Mouse (Mus musculus) embryonic facial prominence, embryonic 12.5 days (tissue): ENCODE results near the gene Olfr543. TPM values are rescaled to one million over a fixed set of nuclear protein-coding genes. Genes with fewer than 3 reads are reported as not detected.
A peak's percentile ranks its signal among the peaks of the same experiment; 100 is the strongest.
"Not testable (repeated sequence)": the region's sequence is repeated elsewhere in the genome, so short reads cannot be mapped to it uniquely, and the experiment has no call there.

Experiments
- ATAC-seq: fragments of 200-750 bp; cut with Nextera tagmentation; 2 replicates; pipeline ENCODE4 v1.8.0; 2017; ENCODE audit not compliant: insufficient number of reproducible peaks, insufficient read depth, low FRiP score, low TSS enrichment
- H3K27ac ChIP-seq: fragments of 300-500 bp; sonication (generic); 2 replicates; pipeline ENCODE4 v1.5.1; 2016; ENCODE audit warnings: mild to moderate bottlenecking
- H3K27me3 ChIP-seq: fragments of 300-500 bp; sonication (generic); 2 replicates; pipeline ENCODE4 v1.6.1; 2016; ENCODE audit warnings: mild to moderate bottlenecking, moderate library complexity
- H3K36me3 ChIP-seq: fragments of 300-500 bp; sonication (generic); 2 replicates; pipeline ENCODE4 v1.6.1; 2016; ENCODE audit warnings: mild to moderate bottlenecking
- H3K4me1 ChIP-seq: fragments of 300-500 bp; sonication (generic); 2 replicates; pipeline ENCODE4 v1.6.1; 2016
- H3K4me2 ChIP-seq: fragments of 300-500 bp; sonication (generic); replicated peaks from 2 replicates; pipeline ENCODE4 v1.6.1; 2016; ENCODE audit warnings: mild to moderate bottlenecking, moderate library complexity
- H3K4me3 ChIP-seq: fragments of 300-500 bp; sonication (generic); 2 replicates; pipeline ENCODE4 v1.5.1; 2016; ENCODE audit warnings: mild to moderate bottlenecking
- H3K9ac ChIP-seq: fragments of 300-500 bp; sonication (generic); 2 replicates; pipeline ENCODE4 v1.6.1; 2016; ENCODE audit warnings: mild to moderate bottlenecking, moderate library complexity
- H3K9me3 ChIP-seq: fragments of 300-500 bp; sonication (generic); 2 replicates; pipeline ENCODE4 v1.6.1; 2016; ENCODE audit warnings: mild to moderate bottlenecking, moderate library complexity
- WGBS: fragments of 180-500 bp; shearing (Covaris S2); methylation state at CpG from one replicate; pipeline ENCODE4 v1.1.7; 2016; 5-methylcytosine and 5-hydroxymethylcytosine counted together
- polyA plus RNA-seq: library from polyadenylated mRNA; unstranded; fragments of >200 nt; fragmentation: Nextera tagmentation; extraction: Ambion mirVana; gene quantifications from 2 replicates; pipeline ENCODE4 v1.2.1, GENCODE M21; 2016

Gene Olfr543
- polyA plus RNA-seq, 1 experiment from 2014 or later, result 0.33 TPM

DNA sequence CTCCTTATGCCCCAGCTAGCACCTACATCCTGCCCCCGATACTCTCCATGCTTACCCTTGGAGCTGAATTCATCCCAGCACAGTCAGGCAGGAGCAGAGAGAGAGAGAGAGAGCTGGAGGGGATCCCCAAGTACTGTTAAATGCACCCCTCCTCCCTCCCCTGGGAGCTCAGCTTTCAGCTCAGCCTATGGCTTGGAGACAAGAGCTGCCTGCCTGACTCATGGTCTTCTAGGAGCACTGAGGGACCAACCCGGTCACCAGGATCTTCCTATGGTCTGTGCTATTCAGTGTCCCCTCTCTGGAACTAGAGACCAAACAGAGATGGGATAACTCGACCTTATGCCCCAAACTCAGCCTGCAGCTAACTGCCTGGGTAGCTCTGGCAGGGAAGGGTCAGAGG is 18.0 kb upstream of the Olfr543 start, which contains the start of gene Olfr545:
Gene Olfr545 (minus strand): TSS at position 101 of the 400 bp plus-strand sequence.
- H3K9me3 ChIP-seq, result no peaks in the 10 kb centered on the region
- 71% methylated on average over 3 of the region's 3 CpGs for WGBS
- H3K4me3 ChIP-seq, result no peak within 1 kb of the TSS
- no peaks in the 10 kb centered on the region for H3K27me3 ChIP-seq
- no peak within 1 kb of the TSS for H3K27ac ChIP-seq
- ATAC-seq, result 0 out of 2 replicates have a peak, but pooled peaks have one; percentile 7
- no peak within 1 kb of the TSS for H3K9ac ChIP-seq
- H3K4me2 ChIP-seq, result no peak within 1 kb of the TSS
- H3K4me1 ChIP-seq, result no peaks in the 10 kb centered on the region
- H3K36me3 ChIP-seq, result no peaks in the 10 kb centered on the region

DNA sequence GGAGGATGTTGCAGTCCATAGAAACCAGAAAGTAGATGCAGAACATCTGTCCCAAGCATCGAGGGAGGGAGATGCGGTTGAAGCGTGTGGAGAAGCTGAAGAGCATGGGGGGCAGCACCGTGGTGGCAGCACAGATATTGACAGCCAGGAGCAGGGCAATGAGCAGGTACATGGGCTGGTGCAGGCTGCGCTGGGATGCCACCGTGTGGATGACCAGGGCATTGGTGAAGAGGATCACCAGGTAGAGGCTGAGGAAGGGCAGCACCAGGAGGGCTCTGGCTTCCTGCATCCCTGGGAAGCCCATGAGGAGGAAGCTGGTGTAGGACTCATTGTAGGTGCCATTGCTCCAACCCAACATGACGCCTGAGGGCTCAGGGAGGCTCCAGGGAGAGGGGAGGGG is 12.9 kb upstream of the Olfr543 start:
- H3K4me1 ChIP-seq, H3K27me3 ChIP-seq, ATAC-seq, H3K4me3 ChIP-seq, H3K4me2 ChIP-seq, H3K36me3 ChIP-seq, H3K27ac ChIP-seq, H3K9me3 ChIP-seq, H3K9ac ChIP-seq: not testable (repeated sequence)
- 44% methylated on average over 7 of the region's 7 CpGs for WGBS

DNA sequence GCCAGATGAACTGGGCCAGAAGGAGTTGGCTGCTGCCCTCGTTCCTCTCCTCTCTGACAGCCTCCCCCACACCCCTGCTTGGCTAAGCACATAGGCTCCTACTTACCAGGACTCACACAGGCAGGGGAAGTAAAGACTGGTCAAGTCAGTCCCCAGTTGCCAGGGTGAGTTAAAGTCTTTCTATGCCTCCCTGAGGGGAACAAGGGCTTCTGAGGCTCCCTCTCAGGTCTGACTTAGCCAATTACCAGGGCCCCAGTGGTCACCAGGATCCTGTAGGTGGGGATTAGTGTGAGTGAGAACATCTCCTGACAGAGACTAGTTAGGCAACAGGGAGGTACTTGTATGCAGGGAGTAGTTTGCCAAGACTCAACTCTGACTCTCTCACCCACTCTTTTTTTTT is 6.7 kb upstream of the Olfr543 start, which contains the start of gene Olfr544:
Gene Olfr544 (minus strand): TSS at position 153 of the 400 bp plus-strand sequence.
- ATAC-seq, result no peak
- Histone ChIP-seq H3K9ac (no peak within 1 kb of the TSS), H3K4me3 (no peak within 1 kb of the TSS), H3K27me3 (no peaks in the 10 kb centered on the region), H3K36me3 (no peaks in the 10 kb centered on the region), H3K4me1 (no peaks in the 10 kb centered on the region), H3K9me3 (no peaks in the 10 kb centered on the region), H3K27ac (no peak within 1 kb of the TSS), H3K4me2 (no peak within 1 kb of the TSS)
- 50% methylated on average over 1 of the region's 1 CpGs for WGBS

GRCm38 (mm10) chr7:102486105-102486504 is 4.6 kb upstream of the Olfr543 start:
- Histone ChIP-seq H3K36me3 (no peaks in the 10 kb centered on the region), H3K4me1 (no peaks in the 10 kb centered on the region), H3K9ac (no peak overlapping the region), H3K4me3 (no peak overlapping the region), H3K9me3 (no peaks in the 10 kb centered on the region), H3K27ac (no peak overlapping the region), H3K4me2 (no peak overlapping the region), H3K27me3 (no peaks in the 10 kb centered on the region)
- no peak for ATAC-seq
- 63% methylated on average over 1 of the region's 1 CpGs for WGBS

DNA sequence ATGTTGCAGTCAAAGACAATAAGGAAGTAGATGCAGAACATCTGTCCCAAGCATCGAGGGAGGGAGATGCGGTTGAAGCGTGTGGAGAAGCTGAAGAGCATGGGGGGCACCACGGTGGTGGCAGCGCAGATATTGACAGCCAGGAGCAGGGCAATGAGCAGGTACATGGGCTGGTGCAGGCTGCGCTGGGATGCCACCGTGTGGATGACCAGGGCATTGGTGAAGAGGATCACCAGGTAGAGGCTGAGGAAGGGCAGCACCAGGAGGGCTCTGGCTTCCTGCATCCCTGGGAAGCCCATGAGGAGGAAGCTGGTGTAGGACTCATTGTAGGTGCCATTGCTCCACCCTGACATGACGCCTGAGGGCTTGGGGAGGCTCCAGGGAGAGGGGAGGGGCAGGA is 3.3 kb upstream of the Olfr543 start:
- H3K36me3 ChIP-seq, H3K9ac ChIP-seq, H3K9me3 ChIP-seq, ATAC-seq, H3K4me1 ChIP-seq, H3K27me3 ChIP-seq, H3K4me3 ChIP-seq, H3K27ac ChIP-seq, H3K4me2 ChIP-seq: not testable (repeated sequence)
- 67% methylated on average over 8 of the region's 8 CpGs for WGBS

GRCm38 (mm10) chr7:102483665-102484064 is 2.2 kb upstream of the Olfr543 start:
- Histone ChIP-seq H3K27me3 (no peaks in the 10 kb centered on the region), H3K4me3 (no peak overlapping the region), H3K27ac (no peak overlapping the region), H3K9ac (no peak overlapping the region), H3K9me3 (no peaks in the 10 kb centered on the region), H3K4me1 (no peaks in the 10 kb centered on the region), H3K4me2 (no peak overlapping the region), H3K36me3 (no peaks in the 10 kb centered on the region)
- no peak for ATAC-seq
- WGBS, result 94% methylated on average over 2 of the region's 2 CpGs

- Histone ChIP-seq H3K27me3 (no peaks in the 10 kb centered on the region), H3K9ac (no peak overlapping the region), H3K36me3 (no peaks in the 10 kb centered on the region), H3K27ac (no peak overlapping the region), H3K4me2 (no peak overlapping the region), H3K4me1 (no peaks in the 10 kb centered on the region), H3K9me3 (no peaks in the 10 kb centered on the region), H3K4me3 (no peak overlapping the region)
- ATAC-seq, result no peak
- 81% methylated on average over 4 of the region's 4 CpGs for whole genome bisulfite sequencing
These were observed 658 bp downstream of the Olfr543 start for GRCm38 (mm10) chr7:102480821-102481220.

DNA sequence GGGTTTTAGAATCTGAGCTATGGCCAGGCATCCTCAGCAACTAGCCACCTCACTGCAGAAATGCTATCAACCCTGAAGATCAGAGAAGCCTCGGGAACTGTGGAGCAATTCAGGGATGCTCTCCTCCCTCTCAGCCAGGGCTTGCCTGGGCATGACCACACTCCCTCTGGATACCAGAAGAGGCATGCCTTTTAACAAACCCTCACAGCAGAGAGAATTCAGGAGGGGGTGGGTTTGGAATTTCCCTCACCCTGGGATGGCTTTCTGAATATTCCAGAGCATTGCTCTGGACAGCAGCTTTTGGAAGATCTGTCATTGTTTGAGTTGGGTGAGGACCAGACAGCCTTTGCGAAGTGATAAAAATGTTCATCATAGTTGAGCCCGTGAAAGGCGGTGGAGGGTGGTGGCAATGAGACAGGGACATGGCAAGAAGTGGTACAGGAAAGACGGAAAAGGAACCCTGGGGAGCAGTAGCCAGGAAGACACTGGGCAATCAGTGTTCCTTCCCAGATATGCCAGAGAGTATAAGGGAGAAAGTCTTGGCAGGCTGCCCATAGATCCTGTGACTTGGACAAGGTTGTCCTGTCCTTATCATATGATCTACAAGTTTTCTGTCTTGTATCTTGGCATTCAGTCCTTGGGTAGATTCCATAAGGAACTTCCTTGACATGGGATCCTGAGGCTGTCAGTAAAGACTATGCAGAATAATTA is 2.0 kb downstream of the Olfr543 start:
- Histone ChIP-seq H3K9ac (no peak overlapping the region), H3K4me3 (no peak overlapping the region), H3K36me3 (no peaks in the 10 kb centered on the region), H3K27ac (no peak overlapping the region), H3K4me2 (no peak overlapping the region), H3K27me3 (no peaks in the 10 kb centered on the region), H3K9me3 (no peaks in the 10 kb centered on the region), H3K4me1 (no peaks in the 10 kb centered on the region)
- WGBS, result 83% methylated on average over 5 of the region's 5 CpGs
- no peak for ATAC-seq

DNA sequence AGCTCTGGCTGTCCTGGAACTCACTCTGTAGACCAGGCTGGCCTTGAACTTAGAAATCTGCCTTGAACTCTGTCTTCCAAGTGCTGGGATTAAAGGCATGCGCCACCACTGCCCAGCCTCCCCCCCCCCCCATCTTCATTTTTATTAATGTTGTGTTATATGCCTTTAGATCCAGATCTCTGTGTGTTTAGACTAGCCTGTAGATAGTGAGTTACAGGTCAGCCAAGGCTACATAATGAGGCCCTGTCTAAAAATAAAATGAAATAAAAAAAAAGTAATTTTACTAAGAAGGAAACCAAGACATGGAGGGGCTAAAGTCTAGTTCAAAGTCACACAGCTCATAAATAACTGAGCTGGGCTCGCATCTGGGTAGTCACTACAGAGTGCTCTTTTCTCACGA is 2.6 kb downstream of the Olfr543 start:
- no peaks in the 10 kb centered on the region for H3K36me3 ChIP-seq
- no peaks in the 10 kb centered on the region for H3K4me1 ChIP-seq
- WGBS, result 82% methylated on average over 3 of the region's 3 CpGs
- H3K27ac ChIP-seq, result no peak overlapping the region
- H3K4me2 ChIP-seq, result no peak overlapping the region
- ATAC-seq, result no peak
- H3K9me3 ChIP-seq, result no peaks in the 10 kb centered on the region
- H3K9ac ChIP-seq, result no peak overlapping the region
- no peak overlapping the region for H3K4me3 ChIP-seq
- no peaks in the 10 kb centered on the region for H3K27me3 ChIP-seq

DNA sequence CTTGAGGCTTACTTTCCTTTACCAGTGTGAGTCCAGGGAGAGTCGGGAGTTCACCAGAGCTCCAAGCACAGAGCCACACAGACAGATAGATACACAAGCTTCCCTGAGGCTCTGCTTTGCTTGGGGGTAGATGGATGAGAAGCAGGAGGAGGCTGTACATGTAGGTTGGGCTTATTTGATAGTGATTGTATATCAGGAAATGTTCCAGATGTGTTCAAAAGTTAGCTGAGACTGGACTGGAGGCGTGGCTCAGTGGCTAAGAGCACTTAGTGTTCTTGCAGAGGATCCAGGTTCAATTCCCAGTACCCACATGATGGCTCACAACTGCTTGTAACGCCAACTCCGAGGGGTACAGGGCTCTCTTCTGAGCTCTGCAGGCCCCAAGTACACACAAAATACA is 3.1 kb downstream of the Olfr543 start:
- WGBS, result 85% methylated on average over 4 of the region's 4 CpGs
- Histone ChIP-seq H3K36me3 (no peaks in the 10 kb centered on the region), H3K9me3 (no peaks in the 10 kb centered on the region), H3K9ac (no peak overlapping the region), H3K27me3 (no peaks in the 10 kb centered on the region), H3K27ac (no peak overlapping the region), H3K4me2 (no peak overlapping the region), H3K4me3 (no peak overlapping the region), H3K4me1 (no peaks in the 10 kb centered on the region)
- no peak for ATAC-seq

DNA sequence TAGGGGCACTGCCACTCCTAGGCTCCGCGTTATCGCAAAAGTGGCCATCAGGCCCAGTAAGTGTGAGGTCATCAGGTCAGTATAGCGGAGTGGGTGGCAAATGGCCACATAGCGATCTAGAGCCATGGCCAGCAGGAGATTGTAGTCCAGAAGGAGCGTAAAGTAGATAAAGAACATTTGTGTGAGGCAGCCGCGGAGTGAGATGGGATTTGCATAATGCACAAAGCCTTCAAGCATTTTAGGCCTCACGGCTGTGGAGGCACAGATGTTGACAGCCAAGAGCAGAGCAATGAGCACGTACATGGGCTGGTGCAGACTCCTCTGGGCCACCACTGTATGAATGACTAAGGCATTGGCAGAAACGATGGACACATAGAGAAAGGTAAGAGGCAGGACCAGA is 4.1 kb downstream of the Olfr543 start:
- WGBS, result 80% methylated on average over 11 of the region's 11 CpGs
- ATAC-seq, result no peak
- no peak overlapping the region for H3K4me2 ChIP-seq
- H3K4me1 ChIP-seq, result no peaks in the 10 kb centered on the region
- H3K27me3 ChIP-seq, result no peaks in the 10 kb centered on the region
- no peak overlapping the region for H3K4me3 ChIP-seq
- H3K9me3 ChIP-seq, result no peaks in the 10 kb centered on the region
- no peak overlapping the region for H3K27ac ChIP-seq
- H3K36me3 ChIP-seq, result no peaks in the 10 kb centered on the region
- H3K9ac ChIP-seq, result no peak overlapping the region

DNA sequence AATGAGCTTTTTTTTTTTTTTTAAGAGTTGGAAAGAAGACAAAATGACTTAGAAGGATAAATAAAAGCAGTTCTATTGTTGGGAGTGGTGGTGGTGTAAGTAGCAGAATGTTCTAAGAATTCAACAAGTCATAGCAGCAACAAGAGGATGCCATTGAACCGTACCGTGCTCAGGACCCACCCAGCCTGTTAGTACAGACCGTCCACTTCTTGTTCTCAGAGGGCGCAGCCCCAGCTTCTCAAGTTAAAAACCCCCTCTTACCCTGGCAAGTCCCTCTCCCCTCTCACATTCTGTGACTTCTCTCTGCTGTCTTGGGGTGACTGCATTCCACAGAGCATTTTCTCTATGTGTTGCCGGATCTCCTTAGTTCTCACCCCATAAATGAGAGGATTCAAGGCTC is 4.9 kb downstream of the Olfr543 start:
- Histone ChIP-seq H3K36me3 (no peaks in the 10 kb centered on the region), H3K4me1 (no peaks in the 10 kb centered on the region), H3K27ac (no peak overlapping the region), H3K4me2 (no peak overlapping the region), H3K27me3 (no peaks in the 10 kb centered on the region), H3K9me3 (no peaks in the 10 kb centered on the region), H3K4me3 (no peak overlapping the region), H3K9ac (no peak overlapping the region)
- 93% methylated on average over 5 of the region's 5 CpGs for WGBS
- ATAC-seq, result no peak
